Mouse (Mus musculus): Measurements from ENCODE around the gene Evi5l.

- TF ChIP-seq POLR2A (IDR thresholded peaks at IDR 0.05; ENCODE audit: extremely low read depth, insufficient read depth, low read length) (no peak), CTCF (IDR thresholded peaks at IDR 0.05; ENCODE audit: extremely low read depth, insufficient read depth, low read length) (no peak)
Measured at GRCm38 (mm10) chr8:4216791-4217621, 50.6 kb downstream of the Evi5l start, which contains the start of gene Prr36.

Data from cortical plate, adult 2 months (tissue).